Mouse (Mus musculus): Measurements from ENCODE around the gene Tufm.

GRCm38 (mm10) chr7:126474993-126475581, 12.1 kb upstream of the Tufm start, which contains the start of gene Sh2b1:
- TF ChIP-seq EP300 (IDR thresholded peaks at IDR 0.05; ENCODE audit: low read depth) (peak; percentile 62), CTCF (IDR thresholded peaks at IDR 0.05; ENCODE audit: low read depth) (peak; percentile 52)
